Mouse (Mus musculus) olfactory bulb, adult 2 months (tissue): ENCODE measurements around the gene D17H6S53E. TPM values are rescaled to one million over a fixed set of nuclear protein-coding genes. Genes with fewer than 3 reads are reported as not detected.
A peak's percentile ranks its signal among the peaks of the same experiment; 100 is the strongest.

ENCODE experiments used
- H3K27ac ChIP-seq: fragments of 200-500 bp; 2 replicates; pipeline ENCODE4 v1.5.1; 2012; ENCODE audit warnings: low read depth, low read length; ENCODE audit not compliant: insufficient read depth
- H3K4me1 ChIP-seq: fragments of 200-500 bp; 2 replicates; pipeline ENCODE4 v1.6.1; 2012; ENCODE audit warnings: low read length; ENCODE audit not compliant: control insufficient read depth, insufficient read depth
- H3K4me3 ChIP-seq: fragments of 200-500 bp; 2 replicates; pipeline ENCODE4 v1.5.1; 2012; ENCODE audit warnings: mild to moderate bottlenecking, low read depth, low read length, moderate library complexity; ENCODE audit not compliant: insufficient read depth
- CTCF ChIP-seq: fragments of 200-500 bp; IDR thresholded peaks from 2 replicates; pipeline ENCODE4 v1.5.1; 2012; ENCODE audit warnings: low read depth, mild to moderate bottlenecking, low read length, moderate library complexity; ENCODE audit not compliant: insufficient read depth
- POLR2A ChIP-seq: fragments of 200-500 bp; IDR thresholded peaks from 2 replicates; pipeline ENCODE4 v1.6.1; 2012; ENCODE audit warnings: mild to moderate bottlenecking, low read depth, low read length, moderate library complexity; ENCODE audit not compliant: insufficient read depth
- WGBS: fragments of 180-500 bp; shearing (Covaris S2); methylation state at CpG from one replicate; pipeline ENCODE4 v1.1.7; 2018; 5-methylcytosine and 5-hydroxymethylcytosine counted together
- polyA plus RNA-seq: library from polyadenylated mRNA; stranded (reverse); fragments of >200 nt; gene quantifications from 2 replicates; pipeline ENCODE4 v1.2.4, GENCODE M21; 2012; ENCODE audit warnings: low replicate concordance; ENCODE audit not compliant: missing spikeins, insufficient read depth, insufficient read length

D17H6S53E gene
- polyA plus RNA-seq, 1 experiment = not detected

- 81% methylated on average over 7 of the region's 7 CpGs for WGBS
- Histone ChIP-seq H3K4me1 (peaks cover 4% of the 10 kb centered on the region), H3K4me3 (no peak within 1 kb of the TSS), H3K27ac (no peak within 1 kb of the TSS)
- TF ChIP-seq POLR2A = no peak
- TF ChIP-seq CTCF = no peak
Observed at GRCm38 (mm10) chr17:35085208-35085865, 40.8 kb upstream of the D17H6S53E start, which contains the start of gene Ly6g6f. TSS of gene Ly6g6f (minus strand) at chr17:35085610.

- WGBS = 46% methylated on average over 2 of the region's 2 CpGs
- no peak for TF ChIP-seq CTCF
- TF ChIP-seq POLR2A = no peak
- no peak overlapping the region for H3K4me3 ChIP-seq
- H3K4me1 ChIP-seq = peaks cover 12% of the 10 kb centered on the region
- H3K27ac ChIP-seq = no peak overlapping the region
Observed at GRCm38 (mm10) chr17:35088151-35088550, 38.0 kb upstream of the D17H6S53E start.

GRCm38 (mm10) chr17:35088825-35089644 lies 37.1 kb upstream of the D17H6S53E start, which contains the start of gene Abhd16a:
TSS of gene Abhd16a (plus strand) at chr17:35089263.
- TF ChIP-seq POLR2A = peak; percentile 93
- no peak for TF ChIP-seq CTCF
- peaks cover 12% of the 10 kb centered on the region for H3K4me1 ChIP-seq
- H3K4me3 ChIP-seq = peak within 1 kb of the TSS; percentile 78
- 2% methylated on average over 67 of the region's 67 CpGs for WGBS
- H3K27ac ChIP-seq = peak within 1 kb of the TSS; percentile 99

GRCm38 (mm10) chr17:35090166-35090932 lies 35.8 kb upstream of the D17H6S53E start:
- 36% methylated on average over 8 of the region's 8 CpGs for WGBS
- Histone ChIP-seq H3K27ac (no peak overlapping the region), H3K4me1 (peaks cover 15% of the 10 kb centered on the region), H3K4me3 (peak overlapping the region; percentile 78)
- TF ChIP-seq POLR2A (no peak), CTCF (no peak)

GRCm38 (mm10) chr17:35092403-35093198 lies 33.6 kb upstream of the D17H6S53E start:
- 92% methylated on average over 14 of the region's 14 CpGs for WGBS
- peaks cover 31% of the 10 kb centered on the region for H3K4me1 ChIP-seq
- no peak overlapping the region for H3K4me3 ChIP-seq
- no peak overlapping the region for H3K27ac ChIP-seq
- TF ChIP-seq CTCF = no peak
- no peak for TF ChIP-seq POLR2A

GRCm38 (mm10) chr17:35094475-35095365 lies 31.5 kb upstream of the D17H6S53E start:
- Histone ChIP-seq H3K27ac (no peak overlapping the region), H3K4me3 (no peak overlapping the region), H3K4me1 (peaks cover 31% of the 10 kb centered on the region)
- TF ChIP-seq CTCF (no peak), POLR2A (no peak)
- 83% methylated on average over 15 of the region's 15 CpGs for WGBS

GRCm38 (mm10) chr17:35096597-35096996 lies 29.6 kb upstream of the D17H6S53E start:
- 81% methylated on average over 12 of the region's 12 CpGs for WGBS
- Histone ChIP-seq H3K27ac (no peak overlapping the region), H3K4me3 (no peak overlapping the region), H3K4me1 (peaks cover 19% of the 10 kb centered on the region; the same call in 1 of the 2 replicates)
- TF ChIP-seq POLR2A (no peak), CTCF (no peak)
